Mouse (Mus musculus): ENCODE data around the gene Dnajc6. TPM values are rescaled to one million over a fixed set of nuclear protein-coding genes. Genes with fewer than 3 reads are reported as not detected.

The Dnajc6 gene
- polyA plus RNA-seq, 1 experiment: not detected

- Histone ChIP-seq H3K4me1 (ENCODE audit: control insufficient read depth) (no peaks in the 10 kb centered on the region), H3K4me3 (replicated peaks) (no peak overlapping the region), H3K9me3 (ENCODE audit: control insufficient read depth, low read length) (no peaks in the 10 kb centered on the region), H3K27me3 (ENCODE audit: control insufficient read depth) (no peaks in the 10 kb centered on the region), H3K36me3 (ENCODE audit: control insufficient read depth) (no peaks in the 10 kb centered on the region)
- no peak for TF ChIP-seq TAL1 (IDR thresholded peaks at IDR 0.05; ENCODE audit: low read length)
- no peak for TF ChIP-seq GATA1 (IDR thresholded peaks at IDR 0.05; ENCODE audit: low read length)
Measured at GRCm38 (mm10) chr4:101460114-101460513, 36.3 kb upstream of the Dnajc6 start.

DNA sequence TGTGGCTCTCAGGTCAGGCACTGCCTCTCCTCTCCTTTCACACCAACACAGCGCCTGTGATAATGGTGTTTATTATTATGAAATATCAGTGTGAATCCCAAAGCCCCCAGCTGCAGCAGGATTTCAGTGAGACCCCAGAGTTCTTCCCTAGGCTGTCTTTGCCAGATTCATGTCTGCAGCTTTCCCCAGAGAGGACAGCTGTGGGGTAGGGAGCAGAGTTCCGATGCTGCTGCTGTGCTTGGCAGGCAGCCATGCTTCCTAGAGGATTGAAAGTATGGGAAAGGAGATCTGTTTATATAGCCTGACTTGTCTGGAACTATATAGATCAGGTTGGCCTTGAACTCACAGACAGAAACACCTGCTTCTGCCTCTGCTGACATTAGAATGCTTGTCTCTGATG, 34.4 kb upstream of the Dnajc6 start:
- no peaks in the 10 kb centered on the region for H3K4me1 ChIP-seq (ENCODE audit: control insufficient read depth)
- H3K9me3 ChIP-seq (ENCODE audit: control insufficient read depth, low read length): no peaks in the 10 kb centered on the region
- H3K36me3 ChIP-seq (ENCODE audit: control insufficient read depth): no peaks in the 10 kb centered on the region
- H3K4me3 ChIP-seq (replicated peaks): no peak overlapping the region
- TF ChIP-seq TAL1 (IDR thresholded peaks at IDR 0.05; ENCODE audit: low read length) (no peak), GATA1 (IDR thresholded peaks at IDR 0.05; ENCODE audit: low read length) (no peak)
- H3K27me3 ChIP-seq (ENCODE audit: control insufficient read depth): no peaks in the 10 kb centered on the region

DNA sequence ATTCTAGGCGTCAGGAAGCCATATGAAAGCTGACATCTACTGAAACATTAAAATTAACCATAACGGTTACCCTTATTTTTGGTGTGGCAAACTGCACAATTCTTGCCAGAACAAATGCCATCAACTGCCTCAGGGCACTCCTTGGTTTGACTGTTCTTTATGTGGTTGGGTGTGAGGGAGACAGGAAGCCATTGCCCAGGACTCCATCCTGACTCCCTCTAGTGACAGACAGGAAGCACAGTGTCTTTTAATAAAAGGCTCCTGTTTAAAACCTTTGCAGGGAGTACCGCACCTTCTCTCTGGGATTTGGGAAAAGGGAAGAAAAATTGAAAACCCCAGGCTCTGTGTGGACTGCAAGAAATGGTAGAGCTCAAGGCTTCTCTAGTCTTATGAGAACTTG, 30.2 kb upstream of the Dnajc6 start:
- H3K36me3 ChIP-seq (ENCODE audit: control insufficient read depth): no peaks in the 10 kb centered on the region
- H3K4me1 ChIP-seq (ENCODE audit: control insufficient read depth): no peaks in the 10 kb centered on the region
- H3K9me3 ChIP-seq (ENCODE audit: control insufficient read depth, low read length): no peaks in the 10 kb centered on the region
- TF ChIP-seq TAL1 (IDR thresholded peaks at IDR 0.05; ENCODE audit: low read length) (no peak), GATA1 (IDR thresholded peaks at IDR 0.05; ENCODE audit: low read length) (no peak)
- no peak overlapping the region for H3K4me3 ChIP-seq (replicated peaks)
- H3K27me3 ChIP-seq (ENCODE audit: control insufficient read depth): no peaks in the 10 kb centered on the region

- no peaks in the 10 kb centered on the region for H3K9me3 ChIP-seq (ENCODE audit: control insufficient read depth, low read length)
Measured at GRCm38 (mm10) chr4:101469242-101469641, 27.2 kb upstream of the Dnajc6 start.

DNA sequence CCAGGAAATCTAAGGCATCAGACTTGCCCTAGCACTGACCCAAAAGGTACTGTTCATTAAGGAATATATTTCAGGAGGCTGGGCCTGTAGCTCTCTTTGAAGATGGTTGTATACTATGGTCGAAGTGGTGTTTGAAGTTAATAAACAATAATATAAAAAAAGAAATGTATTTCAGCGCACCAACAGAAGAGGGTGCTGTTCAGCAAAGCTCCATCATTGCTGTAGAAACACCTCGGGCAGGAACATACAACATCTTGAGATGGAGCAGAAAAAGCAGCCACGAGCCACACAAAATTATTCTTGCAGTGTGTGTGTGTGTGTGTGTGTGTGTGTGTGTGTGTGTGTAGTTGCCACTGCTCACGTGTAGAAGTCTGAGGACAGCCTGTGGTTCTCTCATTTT, 25.9 kb upstream of the Dnajc6 start:
- TF ChIP-seq TAL1 (IDR thresholded peaks at IDR 0.05; ENCODE audit: low read length) (no peak), GATA1 (IDR thresholded peaks at IDR 0.05; ENCODE audit: low read length) (no peak)
- Histone ChIP-seq H3K36me3 (ENCODE audit: control insufficient read depth) (no peaks in the 10 kb centered on the region), H3K4me1 (ENCODE audit: control insufficient read depth) (no peaks in the 10 kb centered on the region), H3K9me3 (ENCODE audit: control insufficient read depth, low read length) (no peaks in the 10 kb centered on the region), H3K4me3 (replicated peaks) (no peak overlapping the region), H3K27me3 (ENCODE audit: control insufficient read depth) (no peaks in the 10 kb centered on the region)

More at GRCm38 (mm10) chr4:101469242-101469641, 27.2 kb upstream of the Dnajc6 start:
- no peaks in the 10 kb centered on the region for H3K36me3 ChIP-seq (ENCODE audit: control insufficient read depth)
- no peak overlapping the region for H3K4me3 ChIP-seq (replicated peaks)
- H3K4me1 ChIP-seq (ENCODE audit: control insufficient read depth): no peaks in the 10 kb centered on the region
- H3K27me3 ChIP-seq (ENCODE audit: control insufficient read depth): no peaks in the 10 kb centered on the region
- no peak for TF ChIP-seq TAL1 (IDR thresholded peaks at IDR 0.05; ENCODE audit: low read length)

DNA sequence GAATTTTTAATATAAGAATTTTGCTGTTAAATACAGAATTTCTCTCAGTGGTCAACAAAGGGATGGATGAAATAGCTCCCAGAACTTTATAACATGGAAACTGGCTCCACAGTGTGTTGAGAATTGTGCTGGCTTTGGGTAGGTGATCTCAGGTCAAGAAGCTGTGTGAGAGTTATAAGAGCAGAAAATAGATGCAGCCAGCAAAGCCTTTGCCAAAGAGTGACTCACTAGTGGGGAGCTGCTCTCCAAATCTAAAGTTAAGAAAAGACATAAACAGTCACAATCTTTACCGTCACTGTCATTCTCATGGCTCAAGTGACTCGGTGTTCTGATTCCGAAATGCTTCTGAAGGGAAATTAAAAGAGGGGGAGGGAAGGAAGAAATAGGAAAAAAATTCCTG, 23.7 kb upstream of the Dnajc6 start:
- Histone ChIP-seq H3K36me3 (ENCODE audit: control insufficient read depth) (no peaks in the 10 kb centered on the region), H3K9me3 (ENCODE audit: control insufficient read depth, low read length) (no peaks in the 10 kb centered on the region)

DNA sequence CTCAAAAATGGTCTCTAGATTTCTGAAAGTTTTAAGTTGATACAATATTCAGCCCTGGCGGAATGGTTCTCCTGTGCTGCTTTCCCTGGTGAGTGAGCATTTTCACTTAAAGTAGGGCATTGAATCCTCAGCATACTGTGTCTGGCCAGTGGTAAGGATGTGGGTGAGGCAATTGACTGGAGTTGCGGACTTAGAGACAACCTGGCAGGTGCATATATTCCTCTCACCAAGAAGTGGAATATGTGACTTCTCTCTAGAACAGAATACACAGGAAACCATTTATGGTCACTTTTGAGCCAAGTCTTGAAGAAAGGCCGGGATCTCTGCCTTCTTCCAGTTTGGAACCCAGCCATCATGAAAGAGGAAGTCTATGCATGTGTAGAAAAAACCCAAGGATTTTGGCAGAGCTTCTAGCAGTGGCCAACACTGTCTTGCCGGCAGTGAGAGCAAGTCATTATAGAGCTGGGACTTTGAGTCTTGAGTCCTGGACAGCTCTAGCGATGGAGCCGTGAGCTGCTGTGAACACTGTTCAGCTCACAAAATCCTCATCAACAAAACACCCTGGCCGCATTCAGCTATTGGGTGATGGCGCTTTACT, 6.0 kb upstream of the Dnajc6 start:
- Histone ChIP-seq H3K4me3 (replicated peaks) (no peak overlapping the region), H3K27me3 (ENCODE audit: control insufficient read depth) (peaks cover 5% of the 10 kb centered on the region), H3K9me3 (ENCODE audit: control insufficient read depth, low read length) (no peaks in the 10 kb centered on the region), H3K36me3 (ENCODE audit: control insufficient read depth) (no peaks in the 10 kb centered on the region), H3K4me1 (ENCODE audit: control insufficient read depth) (no peaks in the 10 kb centered on the region)
- TF ChIP-seq TAL1 (IDR thresholded peaks at IDR 0.05; ENCODE audit: low read length) (no peak), GATA1 (IDR thresholded peaks at IDR 0.05; ENCODE audit: low read length) (no peak)

More for the DNA sequence above, 23.7 kb upstream of the Dnajc6 start:
- H3K27me3 ChIP-seq (ENCODE audit: control insufficient read depth): no peaks in the 10 kb centered on the region
- TF ChIP-seq TAL1 (IDR thresholded peaks at IDR 0.05; ENCODE audit: low read length) (no peak), GATA1 (IDR thresholded peaks at IDR 0.05; ENCODE audit: low read length) (no peak)
- H3K4me1 ChIP-seq (ENCODE audit: control insufficient read depth): no peaks in the 10 kb centered on the region
- no peak overlapping the region for H3K4me3 ChIP-seq (replicated peaks)

GRCm38 (mm10) chr4:101491704-101492103, 4.7 kb upstream of the Dnajc6 start:
- Histone ChIP-seq H3K4me3 (replicated peaks) (no peak overlapping the region), H3K36me3 (ENCODE audit: control insufficient read depth) (no peaks in the 10 kb centered on the region), H3K4me1 (ENCODE audit: control insufficient read depth) (no peaks in the 10 kb centered on the region), H3K27me3 (ENCODE audit: control insufficient read depth) (peaks cover 18% of the 10 kb centered on the region), H3K9me3 (ENCODE audit: control insufficient read depth, low read length) (no peaks in the 10 kb centered on the region)
- no peak for TF ChIP-seq GATA1 (IDR thresholded peaks at IDR 0.05; ENCODE audit: low read length)
- TF ChIP-seq TAL1 (IDR thresholded peaks at IDR 0.05; ENCODE audit: low read length): no peak

DNA sequence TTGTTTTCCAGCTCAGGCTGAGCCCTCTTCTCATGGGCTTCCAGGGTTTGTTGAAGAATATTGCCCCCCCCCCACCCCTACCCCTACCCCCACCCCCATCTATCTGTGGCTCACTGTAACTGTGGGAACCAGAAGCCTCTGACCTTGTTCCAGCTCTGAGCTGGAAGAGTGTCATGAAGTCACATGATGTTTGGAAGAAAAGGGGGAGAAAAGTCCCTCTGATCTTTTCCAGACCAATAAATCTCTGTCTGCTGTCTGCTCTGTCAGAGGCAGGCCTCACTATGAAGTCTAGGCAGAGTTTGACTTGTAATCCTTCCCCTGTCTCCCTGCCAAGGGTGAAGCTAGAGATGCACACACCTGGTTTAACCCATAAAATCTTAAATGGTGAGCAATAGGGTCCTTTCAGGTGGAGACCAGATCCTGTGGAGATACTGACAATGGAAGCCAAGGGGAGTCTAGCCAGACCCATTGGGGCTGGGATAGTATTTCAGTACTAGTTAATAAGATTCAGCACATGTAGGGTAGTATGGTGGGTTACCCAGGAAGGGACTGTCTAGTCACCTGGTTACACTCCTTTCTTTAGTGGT, 2.7 kb upstream of the Dnajc6 start:
- Histone ChIP-seq H3K9me3 (ENCODE audit: control insufficient read depth, low read length) (no peaks in the 10 kb centered on the region), H3K4me3 (replicated peaks) (no peak overlapping the region), H3K36me3 (ENCODE audit: control insufficient read depth) (no peaks in the 10 kb centered on the region), H3K27me3 (ENCODE audit: control insufficient read depth) (peaks cover 37% of the 10 kb centered on the region), H3K4me1 (ENCODE audit: control insufficient read depth) (no peaks in the 10 kb centered on the region)
- TF ChIP-seq GATA1 (IDR thresholded peaks at IDR 0.05; ENCODE audit: low read length) (no peak), TAL1 (IDR thresholded peaks at IDR 0.05; ENCODE audit: low read length) (no peak)

GRCm38 (mm10) chr4:101496188-101496533, 287 bp upstream of the Dnajc6 start:
- TF ChIP-seq GATA1 (IDR thresholded peaks at IDR 0.05; ENCODE audit: low read length) (no peak), TAL1 (IDR thresholded peaks at IDR 0.05; ENCODE audit: low read length) (no peak)
- no peak overlapping the region for H3K4me3 ChIP-seq (replicated peaks)
- no peaks in the 10 kb centered on the region for H3K36me3 ChIP-seq (ENCODE audit: control insufficient read depth)
- H3K27me3 ChIP-seq (ENCODE audit: control insufficient read depth): peaks cover 42% of the 10 kb centered on the region
- no peaks in the 10 kb centered on the region for H3K4me1 ChIP-seq (ENCODE audit: control insufficient read depth)
- H3K9me3 ChIP-seq (ENCODE audit: control insufficient read depth, low read length): no peaks in the 10 kb centered on the region
